Mouse (Mus musculus): ENCODE data around the gene Fam83b. TPM values are rescaled to one million over a fixed set of nuclear protein-coding genes. Genes with fewer than 3 reads are reported as not detected.

Fam83b gene
- total RNA-seq, 2 experiments from 2014 or later = 0.28 to 0.31 TPM

DNA sequence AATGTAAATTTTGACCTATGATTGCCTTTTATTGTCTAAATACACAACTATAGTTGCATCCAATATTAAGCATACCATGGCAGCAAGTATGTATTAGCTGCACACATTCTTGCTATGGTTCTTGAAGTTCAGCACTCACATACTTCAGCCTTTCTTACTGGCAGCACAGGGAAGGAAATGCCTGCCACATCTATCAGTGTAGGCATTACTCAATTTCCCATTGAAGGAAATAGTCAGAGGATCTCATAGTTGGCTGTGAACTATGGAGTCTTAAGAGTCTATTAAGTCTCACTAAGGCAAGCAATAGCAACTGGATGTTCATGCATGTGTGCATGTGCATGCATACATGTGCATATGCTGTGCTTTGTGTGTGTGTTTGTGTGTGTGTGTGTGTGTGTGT is 41.3 kb downstream of the Fam83b start:
- intact Hi-C loops (cut with DNase I) = no loop called here

DNA sequence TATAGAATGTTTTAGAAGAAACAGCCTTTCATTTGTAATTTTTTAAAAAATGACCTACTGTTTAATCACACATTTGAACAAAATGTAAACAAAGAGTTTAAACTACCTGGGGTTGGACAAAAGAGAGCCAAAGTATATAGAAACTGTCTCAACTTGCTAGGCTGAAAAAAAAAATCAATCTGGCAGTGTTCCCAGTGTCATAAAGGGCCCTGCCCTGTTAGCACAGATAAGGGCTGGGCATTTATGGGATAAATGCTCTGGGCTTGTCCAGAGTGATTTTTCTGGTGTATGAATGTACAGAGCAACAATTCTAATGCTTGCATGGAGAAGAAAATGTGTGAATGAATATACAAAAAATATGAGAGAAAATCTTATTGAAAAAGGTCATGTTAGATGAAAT is 43.8 kb downstream of the Fam83b start:
- intact Hi-C loops (cut with DNase I) = no loop called here
- no peak for DNase-seq (ENCODE audit: low spot score)

More for the DNA sequence above, 41.3 kb downstream of the Fam83b start:
- DNase-seq (ENCODE audit: low spot score) = no peak

DNA sequence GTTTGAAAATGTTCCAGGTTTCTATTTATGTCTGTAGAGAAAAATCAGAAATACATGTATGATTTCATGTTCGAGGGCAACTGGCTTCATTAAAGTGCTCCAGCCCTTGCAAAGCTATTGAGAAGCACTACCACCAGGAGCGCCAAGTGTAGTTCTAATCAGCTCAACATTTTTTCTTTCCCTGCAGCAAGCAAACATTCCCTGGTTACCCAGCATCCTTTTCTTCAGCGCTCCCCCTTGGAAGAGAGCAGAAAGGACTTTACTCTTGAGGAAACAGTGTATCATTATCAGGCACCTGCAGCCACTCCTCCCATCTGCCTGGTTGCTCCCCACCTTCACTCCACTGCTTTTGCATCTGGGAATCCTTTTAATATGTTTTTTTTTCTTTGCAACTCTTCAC is 45.3 kb downstream of the Fam83b start:
- no peak for DNase-seq (ENCODE audit: low spot score)
- intact Hi-C loops (cut with DNase I) = no loop called here

DNA sequence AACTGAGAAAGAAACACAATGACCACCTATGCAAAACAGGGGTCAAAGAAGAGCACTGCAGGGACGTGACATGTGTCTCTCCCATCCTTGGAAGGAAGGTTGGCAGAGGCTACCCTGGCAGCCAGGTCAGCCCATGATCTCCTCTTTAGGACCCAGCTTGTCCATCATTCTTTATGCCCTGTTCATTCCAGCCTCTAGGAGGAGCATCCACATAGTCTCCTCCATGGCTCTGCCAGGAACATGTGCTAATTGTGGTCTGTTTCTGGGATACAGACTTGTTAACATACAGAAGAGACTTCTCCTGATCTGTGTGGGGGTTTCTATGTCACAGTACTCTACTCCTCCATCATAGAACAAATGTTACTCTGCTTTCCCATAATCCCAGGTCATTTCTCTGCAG is 48.3 kb downstream of the Fam83b start:
- DNase-seq (ENCODE audit: low spot score) = no peak
- intact Hi-C loops (cut with DNase I) = no loop called here

DNA sequence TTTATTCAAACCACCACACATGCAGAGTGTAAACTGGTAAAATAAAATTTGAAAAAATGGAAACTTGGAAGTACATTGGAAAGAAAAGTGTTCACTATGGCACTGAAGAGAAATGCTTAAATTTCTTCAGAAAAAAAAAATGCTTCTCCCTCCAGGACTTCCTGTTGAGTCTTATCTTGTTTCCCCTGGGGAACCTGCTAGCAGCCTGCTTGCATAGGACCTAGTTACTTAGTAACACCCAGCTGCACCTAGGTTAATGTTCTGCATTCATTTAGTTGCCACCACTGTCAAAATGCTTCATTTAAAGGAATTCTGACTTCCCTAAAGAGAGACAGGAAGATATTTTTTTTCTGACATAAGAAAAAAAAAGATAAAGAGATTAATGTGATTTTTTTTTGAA is 61.3 kb downstream of the Fam83b start:
- intact Hi-C loops (cut with DNase I) = no loop called here
- no peak for DNase-seq (ENCODE audit: low spot score)

DNA sequence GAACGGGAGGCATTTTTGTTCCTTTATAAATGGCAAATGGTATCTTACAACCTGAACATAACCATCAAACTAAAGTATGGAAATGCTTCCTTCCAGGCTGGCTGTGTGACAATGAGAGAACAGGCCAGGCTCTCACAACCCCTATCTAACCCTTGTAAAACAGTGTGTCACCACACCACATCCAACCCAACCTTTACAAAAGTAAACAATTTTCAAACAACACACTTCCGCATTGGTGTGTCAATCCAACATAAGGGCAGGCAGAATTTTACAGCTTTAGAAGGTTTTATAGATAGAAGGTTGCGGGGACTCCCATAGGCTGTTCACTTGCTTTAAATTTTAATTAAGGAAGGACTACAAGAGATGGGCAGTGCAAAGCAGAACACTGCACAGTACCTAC is 77.2 kb downstream of the Fam83b start:
- intact Hi-C loops (cut with DNase I) = no loop called here
- DNase-seq (ENCODE audit: low spot score) = no peak

DNA sequence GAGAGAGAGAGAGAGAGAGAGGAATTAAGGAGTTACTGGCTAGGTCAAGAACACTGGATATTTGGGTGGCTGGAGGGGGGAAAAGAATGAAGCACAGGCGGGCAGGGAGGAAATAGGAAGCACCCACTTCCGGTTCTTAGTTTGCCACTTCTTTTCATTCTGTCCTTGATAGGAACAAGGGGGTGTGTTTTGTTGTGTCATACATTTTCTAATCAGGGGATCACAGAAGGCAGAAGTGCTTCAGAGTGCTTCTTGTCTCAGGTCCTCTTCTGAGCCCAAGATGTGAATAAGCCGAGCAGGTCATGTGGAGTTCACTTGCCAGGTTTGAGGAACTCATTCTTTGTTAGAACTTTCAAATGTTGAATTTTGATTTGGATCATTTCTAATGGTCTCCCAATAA is 86.8 kb downstream of the Fam83b start:
- intact Hi-C loops (cut with DNase I) = no loop called here
- DNase-seq (ENCODE audit: low spot score) = no peak

DNA sequence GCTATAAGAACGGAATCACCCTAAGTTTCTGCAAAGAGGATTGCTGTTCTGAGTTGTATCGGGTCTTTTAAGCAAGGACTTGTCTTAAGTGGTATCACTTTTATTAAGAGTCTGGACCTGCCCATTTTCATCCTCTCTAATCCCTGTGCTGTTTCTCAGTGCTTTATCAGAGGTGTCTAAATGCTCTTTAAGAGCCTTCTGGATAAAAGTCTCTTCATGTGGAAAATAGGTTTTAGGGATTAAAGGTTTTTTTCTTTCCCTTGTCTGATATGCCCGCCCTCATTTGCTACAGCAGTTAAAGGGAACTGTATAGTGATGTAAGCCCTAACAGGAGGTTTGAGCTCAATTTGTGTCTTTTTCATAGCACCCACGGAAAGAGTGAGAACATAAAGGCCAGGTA is 97.4 kb downstream of the Fam83b start:
- DNase-seq (ENCODE audit: low spot score) = no peak
- intact Hi-C loops (cut with DNase I) = no loop called here

DNA sequence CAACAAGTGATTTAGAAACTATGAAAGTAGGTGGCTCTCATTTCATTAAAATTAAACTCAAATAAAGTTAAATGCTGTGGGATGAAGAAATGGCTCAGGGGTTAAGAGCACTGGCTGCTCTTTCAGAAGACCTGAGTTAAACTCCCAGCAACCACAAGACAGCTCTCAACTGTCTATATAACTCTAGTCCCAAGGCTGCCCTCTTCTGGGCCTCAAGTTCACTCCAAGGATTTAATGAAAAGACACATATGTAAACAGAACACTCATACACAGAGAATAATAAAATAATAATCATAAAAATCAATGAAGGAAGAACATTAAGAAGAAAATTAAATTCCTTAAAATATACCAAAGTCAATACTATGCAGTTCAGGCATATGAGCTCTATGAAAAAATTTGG is 105.4 kb downstream of the Fam83b start:
- DNase-seq (ENCODE audit: low spot score) = no peak
- intact Hi-C loops (cut with DNase I) = no loop called here

DNA sequence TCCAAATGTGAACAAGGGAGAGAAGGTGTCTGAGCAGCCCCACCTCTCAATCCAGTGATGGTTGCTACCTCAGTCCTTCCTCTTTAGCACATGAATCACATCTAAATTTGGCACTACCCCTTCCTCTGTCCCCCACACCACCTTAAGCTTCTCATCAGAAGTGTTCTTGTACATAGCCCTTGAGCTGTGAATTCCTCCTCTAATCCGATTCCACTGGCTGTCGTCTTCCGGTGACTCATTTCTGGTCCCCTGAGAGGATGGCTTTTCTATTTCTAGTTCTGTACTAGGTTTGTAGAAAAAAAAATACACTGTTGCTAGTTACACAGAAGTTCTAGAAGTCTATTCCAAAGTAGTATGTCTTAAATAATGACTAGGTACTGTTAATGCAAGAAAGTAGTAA is 111.2 kb downstream of the Fam83b start:
- intact Hi-C loops (cut with DNase I) = no loop called here
- no peak for DNase-seq (ENCODE audit: low spot score)

Other genes starting within 250 kb of the Fam83b start
- gene Hcrtr2, start 243.3 kb downstream of the Fam83b start, total RNA-seq (2021) = not detected

Measured in heart, postnatal 25 days (tissue).